Mouse (Mus musculus) c-Kit-positive CD71-positive TER-119-negative erythroid progenitor cells, embryonic 14.5 days (primary cell): Measurements from ENCODE around the gene Baz2b.

Source experiments
- DNase-seq: peaks from one replicate; pipeline ENCODE4 v3.0.0-alpha.2; 2013; ENCODE audit warnings: low read depth

Gene Baz2b

DNA sequence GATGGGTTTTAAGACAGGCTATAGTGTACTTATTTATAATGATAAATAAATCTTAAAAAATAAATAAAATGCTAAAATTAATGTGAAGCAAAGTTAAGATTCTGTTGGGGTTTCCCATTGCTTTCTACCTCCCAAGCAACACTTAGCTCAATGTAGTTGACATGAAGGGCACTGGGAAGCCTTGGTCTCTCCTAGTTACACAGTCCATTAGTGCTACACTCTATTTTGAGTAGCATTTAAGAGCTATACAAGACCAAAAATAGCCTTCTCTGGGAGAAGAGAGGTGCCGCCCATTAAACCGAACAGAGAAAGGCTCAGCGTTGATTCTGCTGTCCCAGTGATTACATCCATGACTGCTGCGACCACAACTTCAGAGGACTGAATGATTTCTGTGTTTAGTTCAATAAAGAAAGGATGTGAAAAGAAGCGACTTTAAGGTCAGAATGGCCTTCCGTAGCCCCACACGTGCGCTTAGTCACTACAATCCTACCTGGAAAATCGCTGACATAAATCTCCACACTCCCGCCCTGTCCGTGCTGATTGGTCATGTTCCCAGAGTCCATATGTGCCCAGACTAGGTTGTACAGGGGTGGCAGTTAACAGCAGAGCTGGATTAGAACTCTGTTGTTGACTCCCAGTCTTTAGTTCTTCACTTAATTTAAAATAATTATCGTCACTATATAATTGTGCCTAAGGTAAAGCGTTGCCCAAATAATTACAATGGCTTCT lies 257.2 kb downstream of the Baz2b start:
- DNase-seq: no peak

DNA sequence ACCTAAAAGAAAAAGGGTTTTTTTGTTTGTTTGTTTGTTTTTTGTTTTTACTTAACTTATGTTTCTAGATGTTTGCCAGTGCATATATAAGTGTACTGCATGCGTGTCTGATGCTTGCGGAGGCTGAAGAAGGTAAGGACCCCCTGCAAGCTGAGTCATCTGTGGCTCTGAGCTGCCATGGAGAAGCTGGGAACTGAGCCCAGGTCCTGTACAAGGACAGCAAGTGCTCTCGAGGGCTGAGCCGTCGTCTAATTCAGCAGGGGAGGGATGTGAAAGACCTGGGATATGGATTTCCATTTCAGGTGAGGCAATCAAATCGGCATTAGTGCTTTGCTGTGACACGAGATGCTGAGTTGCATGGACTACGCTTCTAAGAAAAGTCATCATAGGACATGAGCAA lies 257.9 kb downstream of the Baz2b start:
- DNase-seq: no peak

DNA sequence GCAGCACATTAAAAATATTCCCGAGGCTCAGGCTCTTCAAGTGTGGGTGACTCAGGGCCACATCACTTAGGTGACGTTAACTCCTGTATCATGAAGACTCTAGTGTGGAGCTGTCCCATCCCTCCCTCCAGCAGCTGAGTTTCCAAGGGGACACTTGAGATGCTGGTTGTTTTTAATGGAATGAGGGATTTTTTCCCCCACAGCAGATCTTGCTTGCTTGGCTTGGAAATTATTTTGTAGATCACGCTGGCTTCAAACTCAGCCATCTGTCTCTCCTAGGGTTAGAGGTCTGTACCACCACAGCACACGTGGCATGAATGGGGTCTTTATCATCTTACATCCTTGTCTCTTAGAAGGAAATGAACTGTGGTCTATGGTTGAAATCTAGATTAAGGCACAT lies 258.5 kb downstream of the Baz2b start:
- DNase-seq: no peak

DNA sequence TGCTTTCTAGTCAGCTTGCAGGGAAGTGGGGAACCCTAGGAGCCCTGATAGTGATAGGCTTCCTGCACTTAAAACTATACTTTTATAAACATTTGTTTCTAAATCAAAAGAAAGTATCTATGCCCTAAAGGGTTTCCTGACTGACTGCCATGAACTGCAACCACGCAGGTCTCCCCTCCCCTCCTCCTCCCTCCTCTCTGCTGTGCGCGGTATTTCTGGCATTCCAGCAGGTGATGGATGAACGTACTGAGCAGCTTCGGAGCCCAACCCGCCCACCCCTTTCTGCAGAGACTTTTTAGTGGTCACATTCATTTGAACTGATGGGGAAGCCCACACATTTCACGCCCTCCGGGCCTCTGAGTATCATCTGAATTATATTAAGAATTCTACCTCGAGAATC lies 273.3 kb downstream of the Baz2b start:
- no peak for DNase-seq

DNA sequence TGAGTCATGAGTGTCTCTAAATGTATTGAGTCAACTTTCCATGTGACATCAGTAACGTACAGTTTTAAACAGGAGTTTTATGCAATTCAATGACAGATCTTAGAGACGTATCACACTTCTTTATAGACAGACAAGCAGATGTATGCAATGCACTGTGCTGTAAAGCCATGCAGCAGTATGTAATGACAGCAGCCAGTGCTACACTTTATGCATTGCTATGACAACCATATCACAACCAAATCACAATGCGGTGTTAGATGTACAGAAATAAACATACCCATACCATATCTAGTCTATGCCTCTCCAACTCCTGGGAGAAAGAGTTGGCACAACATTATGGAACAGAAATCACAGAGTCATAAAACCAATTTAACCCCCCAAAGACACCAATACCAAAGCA lies 276.5 kb downstream of the Baz2b start:
- DNase-seq: no peak

DNA sequence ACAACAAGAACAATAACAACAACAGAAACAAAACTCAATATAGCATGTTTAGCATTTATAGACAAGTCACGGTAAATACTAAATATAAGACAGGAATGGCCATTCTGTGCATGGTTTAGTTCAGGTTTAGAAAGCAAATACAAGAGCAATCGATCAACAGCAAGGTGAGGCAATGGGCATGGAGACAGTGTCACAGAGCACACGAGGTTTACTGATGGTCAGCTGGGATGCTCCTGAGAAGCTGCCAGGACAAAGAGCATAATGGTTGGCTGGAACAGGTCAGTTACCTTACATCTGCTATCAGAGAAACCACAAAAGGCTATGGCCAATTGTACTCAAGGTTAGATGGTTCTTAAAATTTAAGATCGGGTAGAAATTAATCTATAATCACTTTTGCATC lies 277.4 kb downstream of the Baz2b start:
- no peak for DNase-seq

DNA sequence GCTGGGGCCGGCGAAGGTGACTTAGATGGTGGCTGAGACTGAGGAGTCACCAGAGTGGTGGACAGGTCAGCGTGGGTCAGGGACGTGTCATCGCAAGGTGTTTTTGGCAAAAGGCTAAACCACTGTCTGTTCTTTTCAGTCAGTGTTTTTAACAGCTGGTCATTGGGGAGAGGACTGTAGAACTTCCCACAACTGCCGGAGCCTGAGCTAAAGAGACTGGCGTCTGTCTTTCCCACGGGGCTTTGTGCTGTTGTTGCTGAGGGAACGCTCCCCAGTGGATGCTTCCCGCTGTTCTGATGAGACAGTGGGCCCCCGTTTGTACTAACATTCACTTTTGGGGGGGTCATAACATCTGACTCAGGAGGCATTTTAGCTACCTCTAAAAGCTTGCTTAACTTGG lies 296.0 kb downstream of the Baz2b start:
- DNase-seq: no peak

- no peak for DNase-seq
These were observed 301.6 kb downstream of the Baz2b start for GRCm38 (mm10) chr2:59908048-59908447.

GRCm38 (mm10) chr2:59904007-59904406 lies 305.6 kb downstream of the Baz2b start:
- DNase-seq: no peak

DNA sequence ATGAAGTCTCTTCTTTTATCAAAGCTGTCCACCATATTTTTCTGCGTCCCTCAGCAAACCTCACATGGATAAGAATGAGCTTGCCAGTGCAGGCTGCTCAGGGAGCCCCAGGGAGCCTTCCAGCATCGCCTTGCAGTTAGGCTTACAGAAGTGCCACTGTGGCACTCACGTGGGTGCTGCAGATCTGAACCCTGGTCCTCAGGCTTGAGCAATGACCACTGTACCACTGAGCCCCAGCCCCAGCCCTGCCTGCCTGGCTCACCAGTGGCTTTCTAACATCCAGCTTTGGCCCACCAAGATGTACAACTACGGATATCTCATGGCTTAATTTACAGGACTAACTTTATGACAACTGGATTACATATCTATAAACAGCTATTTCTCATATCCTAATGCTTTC lies 311.0 kb downstream of the Baz2b start:
- no peak for DNase-seq

DNA sequence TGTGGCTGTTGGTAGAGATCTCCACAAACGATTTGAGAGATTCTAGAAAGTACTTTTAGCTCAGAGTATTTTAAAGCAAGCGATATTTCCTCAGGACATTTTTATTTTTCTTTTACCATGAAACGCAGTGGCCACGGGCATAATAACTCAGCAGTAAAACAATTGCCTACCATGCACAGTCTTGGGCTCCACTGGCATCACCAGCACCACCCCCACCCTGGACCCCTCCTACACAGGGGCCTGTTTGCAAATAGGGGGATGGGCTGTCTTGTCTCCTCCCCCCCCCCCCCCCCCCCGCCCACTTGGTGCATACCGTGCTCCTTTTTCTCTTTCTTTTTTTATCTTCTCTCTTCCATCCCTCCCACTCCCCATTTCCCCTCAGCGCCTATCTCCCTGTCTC lies 311.5 kb downstream of the Baz2b start:
- no peak for DNase-seq

DNA sequence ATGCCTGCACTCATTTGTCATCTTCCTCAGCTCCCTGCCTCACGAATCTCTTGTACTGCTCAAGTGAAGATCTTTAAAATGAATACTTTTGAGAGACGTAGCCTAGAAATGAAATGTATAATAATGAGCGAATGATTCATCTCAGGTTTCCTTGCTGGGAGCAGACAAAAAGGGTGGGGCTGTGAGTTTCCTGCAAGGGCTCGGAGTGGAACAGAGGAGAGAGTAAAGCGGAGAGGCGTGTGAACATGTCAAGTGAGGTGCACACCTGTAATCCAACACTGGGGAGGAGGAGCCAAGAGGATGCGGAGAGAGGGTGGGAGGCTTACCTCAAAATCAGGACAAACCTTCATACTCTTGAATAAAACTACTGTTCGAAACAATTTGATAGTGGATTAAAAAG lies 312.8 kb downstream of the Baz2b start:
- DNase-seq: no peak

DNA sequence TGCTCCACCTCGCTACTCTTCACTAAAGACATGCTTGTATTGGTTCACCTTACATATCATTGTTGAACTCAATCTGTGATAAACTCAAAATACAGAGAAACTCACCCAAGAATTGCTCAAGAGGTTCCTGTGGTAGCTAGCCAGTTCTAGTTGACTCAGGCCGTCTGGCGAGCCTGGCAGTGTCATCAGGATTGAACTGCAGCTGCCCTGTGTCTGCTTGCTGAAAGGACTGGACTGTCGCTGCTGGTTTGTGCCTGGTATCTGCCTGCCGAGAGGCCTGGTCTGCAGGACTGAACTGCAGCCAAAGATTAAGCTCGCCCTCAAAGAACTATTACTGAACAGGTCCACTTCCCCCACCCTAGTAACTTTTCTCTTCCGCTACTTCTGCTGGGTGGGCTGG lies 313.2 kb downstream of the Baz2b start:
- DNase-seq: no peak

GRCm38 (mm10) chr2:59889699-59890098 lies 319.9 kb downstream of the Baz2b start:
- DNase-seq: no peak

DNA sequence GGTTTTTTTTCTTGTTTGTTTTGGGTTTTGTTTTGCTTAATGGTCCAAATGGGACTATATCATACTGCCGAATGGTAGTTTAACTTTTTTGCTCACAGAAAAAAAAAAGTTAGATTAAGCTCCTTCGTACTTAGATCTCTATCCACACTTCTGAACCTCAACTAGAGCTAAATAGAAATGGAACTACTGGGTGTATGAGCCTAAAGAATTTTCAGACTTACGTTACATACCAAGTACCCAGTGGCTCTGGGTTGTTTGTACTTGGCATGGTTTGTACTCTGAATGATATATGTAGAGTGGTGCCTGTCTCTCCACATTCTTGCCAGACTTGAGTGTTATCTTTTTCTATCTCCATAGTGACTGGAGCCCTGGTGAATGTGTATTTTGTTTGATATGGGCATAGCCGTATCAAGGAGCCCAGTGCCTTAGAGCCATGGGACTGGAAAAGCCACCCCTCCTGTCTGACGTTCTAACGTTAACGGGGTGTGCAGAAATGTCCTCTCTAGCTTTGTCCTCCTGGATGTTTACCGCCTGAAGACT lies 326.8 kb downstream of the Baz2b start:
- peak; percentile 47 for DNase-seq

GRCm38 (mm10) chr2:59881831-59882741 lies 327.6 kb downstream of the Baz2b start, which contains the start of gene Wdsub1:
Wdsub1 (minus strand) TSS chr2:59882591.
- peak; percentile 84 for DNase-seq

GRCm38 (mm10) chr2:59881404-59881803 lies 328.2 kb downstream of the Baz2b start:
- peak; percentile 25 for DNase-seq

DNA sequence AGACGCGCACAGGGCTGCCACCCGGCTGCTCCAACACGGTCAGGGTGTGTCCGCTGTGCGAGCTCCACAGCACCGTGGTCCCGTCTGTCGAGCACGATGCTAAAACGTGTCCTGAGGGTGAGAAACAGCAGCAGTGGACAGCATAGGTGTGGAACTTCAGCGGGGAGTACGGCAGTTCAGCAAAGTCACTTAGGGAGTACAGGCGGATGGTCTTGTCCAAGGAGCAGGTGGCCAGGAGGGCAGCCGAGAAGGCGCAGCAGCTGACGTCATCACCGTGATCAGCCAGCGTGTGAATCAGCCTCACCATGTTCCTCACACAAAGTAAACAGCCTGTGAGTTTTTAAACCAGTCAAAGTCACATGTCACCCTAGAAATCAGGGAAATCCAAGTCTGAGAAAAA lies 331.4 kb downstream of the Baz2b start:
- DNase-seq: no peak

DNA sequence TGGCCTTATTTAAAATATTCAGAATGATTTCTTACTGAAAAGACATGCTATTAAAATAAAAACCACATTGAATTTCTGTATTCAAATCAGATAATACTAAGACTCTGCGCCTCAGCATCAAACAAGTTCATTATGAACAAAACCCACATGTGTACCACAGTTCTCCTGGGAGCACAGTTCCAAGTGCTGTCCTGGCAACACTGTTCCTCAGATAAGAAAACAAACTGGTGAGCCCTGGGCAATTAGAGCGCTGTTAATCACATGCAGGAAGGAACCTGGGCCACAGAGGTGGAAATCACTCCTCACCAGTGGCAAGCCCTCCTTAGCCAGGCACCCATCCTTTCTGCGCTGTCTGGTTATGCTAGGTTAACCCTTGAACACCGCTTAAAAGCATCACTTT lies 332.3 kb downstream of the Baz2b start:
- DNase-seq: no peak

DNA sequence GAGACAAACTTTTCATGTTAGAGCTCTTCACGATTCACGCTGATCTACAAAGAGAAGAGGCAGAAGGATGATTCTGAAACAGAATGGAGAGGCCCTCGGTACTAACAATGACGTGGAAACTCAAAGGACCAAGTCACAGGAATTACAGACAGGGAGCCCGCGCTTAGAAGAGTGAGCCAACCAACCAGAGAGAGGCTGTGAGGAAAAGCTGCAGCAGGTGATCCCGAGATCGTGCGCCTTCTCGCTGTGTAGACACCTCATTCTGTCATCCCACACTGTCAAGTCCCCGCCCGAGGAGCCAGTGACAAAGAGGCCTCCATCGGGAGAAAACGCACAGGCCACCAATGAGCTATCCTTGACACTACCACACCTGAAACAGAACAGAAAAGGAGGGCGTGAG lies 333.2 kb downstream of the Baz2b start:
- no peak for DNase-seq

DNA sequence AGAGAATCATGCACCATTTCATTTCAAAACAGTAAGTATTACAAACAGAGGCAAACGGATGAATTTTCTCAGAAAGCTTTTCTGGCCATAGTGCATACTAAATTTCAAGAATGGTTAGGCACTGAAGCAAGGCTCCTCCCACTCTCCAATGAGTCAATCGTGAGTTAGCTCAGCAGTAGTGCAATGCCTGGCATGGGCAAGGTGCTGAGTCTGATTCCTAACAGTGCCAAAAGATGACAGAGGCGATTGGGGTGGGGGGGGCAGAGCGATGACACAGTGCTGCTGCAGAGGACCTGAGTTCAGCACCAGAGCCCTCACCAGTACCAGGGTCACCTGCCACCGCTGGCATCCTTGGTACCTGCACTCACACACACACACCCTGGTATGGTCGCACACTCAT lies 339.1 kb downstream of the Baz2b start:
- no peak for DNase-seq

DNA sequence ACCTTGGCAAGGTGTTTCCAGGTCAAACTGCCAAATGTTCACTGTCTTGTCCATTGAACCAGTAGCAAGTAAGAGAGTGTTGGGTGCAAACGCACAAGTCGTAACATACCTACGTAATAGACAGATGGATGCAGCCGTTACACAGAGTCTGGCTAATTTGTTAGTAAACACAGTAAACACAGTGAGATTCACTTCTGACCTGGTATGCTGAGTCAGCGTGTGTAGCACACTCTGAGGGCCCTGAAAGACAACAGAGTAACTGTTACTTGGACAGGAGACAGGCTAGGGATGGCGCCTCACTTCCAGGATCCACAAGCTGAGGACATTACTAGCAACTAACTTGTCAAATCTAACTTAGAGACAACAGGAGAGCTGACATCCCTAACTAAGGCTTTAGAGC lies 347.0 kb downstream of the Baz2b start:
- DNase-seq: no peak

GRCm38 (mm10) chr2:59854363-59854762 lies 355.3 kb downstream of the Baz2b start:
- DNase-seq: no peak
